Mouse (Mus musculus): ENCODE data around the gene Zfp687.

GRCm38 (mm10) chr3:94989159-94989761 lies 26.0 kb downstream of the Zfp687 start:
- no peak for TF ChIP-seq CTCF (IDR thresholded peaks at IDR 0.05)
- no peak for TF ChIP-seq EP300 (IDR thresholded peaks at IDR 0.05)
